Mouse (Mus musculus) kidney, adult 2 months (tissue): ENCODE measurements around the gene Scpep1.

Experiments used
- CTCF ChIP-seq: fragments of 200-500 bp; conservative IDR thresholded peaks from 2 replicates; pipeline ENCODE4 v1.5.1; 2011; ENCODE audit warnings: low read depth, mild to moderate bottlenecking, control low read depth, low read length, moderate library complexity, mixed read lengths; ENCODE audit not compliant: insufficient read depth, insufficient read length
- POLR2A ChIP-seq: fragments of 200-500 bp; IDR thresholded peaks from one replicate; pipeline ENCODE4 v1.6.1; 2011; ENCODE audit warnings: low read depth, low read length, control low read depth

DNA sequence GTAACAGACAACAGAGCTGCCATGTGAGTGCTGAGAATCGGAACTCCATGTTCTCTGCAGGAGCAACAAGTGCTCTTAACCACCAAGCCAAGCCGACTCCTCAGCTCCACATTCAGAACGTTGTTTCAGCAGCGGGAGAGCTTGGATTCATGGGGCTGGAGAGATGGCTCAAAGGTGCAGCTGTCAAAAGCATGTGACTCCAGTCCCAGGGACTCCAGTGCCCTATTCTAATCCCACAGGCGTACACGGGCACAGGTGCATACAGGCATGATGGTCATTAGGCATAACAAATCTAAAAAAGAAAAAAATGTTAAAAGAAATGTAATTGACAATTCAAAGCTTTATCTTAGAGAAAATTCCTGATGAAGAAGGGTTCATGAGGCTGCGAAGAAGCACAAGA is 37.9 kb upstream of the Scpep1 start:
- TF ChIP-seq CTCF (no peak), POLR2A (no peak)
